Mouse (Mus musculus): ENCODE measurements around the gene Bzw2. TPM values are rescaled to one million over a fixed set of nuclear protein-coding genes. Genes with fewer than 3 reads are reported as not detected.

The Bzw2 gene
- polyA plus RNA-seq, 1 experiment from 2014 or later: 325 TPM

DNA sequence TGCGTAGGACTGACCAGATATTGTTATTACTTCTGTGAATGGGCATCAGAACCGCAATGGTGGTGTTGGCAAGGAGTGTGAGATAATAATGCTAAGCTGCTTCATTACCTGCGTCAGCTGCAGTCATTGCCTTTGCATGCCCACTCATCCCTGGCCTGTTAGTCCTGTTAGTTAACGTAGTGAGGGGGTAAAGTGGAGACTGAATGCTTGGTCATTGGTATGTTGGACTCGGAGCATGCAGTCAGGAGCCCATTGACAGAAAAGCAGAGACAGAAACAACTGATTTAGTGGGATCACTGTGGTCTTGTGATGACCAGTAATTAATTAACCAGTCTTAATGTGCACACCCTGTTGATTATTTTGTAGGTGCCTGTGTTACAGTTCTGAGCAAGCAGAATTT is 19.3 kb upstream of the Bzw2 start:
- Histone ChIP-seq H3K9ac (ENCODE audit: low read depth, low read length) (no peak overlapping the region), H3K27me3 (ENCODE audit: control insufficient read depth, insufficient read depth, low read length) (no peaks in the 10 kb centered on the region), H3K4me3 (ENCODE audit: low read depth, low read length) (no peak overlapping the region), H3K27ac (ENCODE audit: low read depth, low read length) (no peak overlapping the region), H3K4me1 (replicated peaks; ENCODE audit: control insufficient read depth, insufficient read depth, low read length) (no peaks in the 10 kb centered on the region), H3K36me3 (ENCODE audit: control insufficient read depth, insufficient read depth, low read length) (no peaks in the 10 kb centered on the region), H3K4me2 (replicated peaks; ENCODE audit: low read depth, low read length) (no peak overlapping the region), H3K9me3 (ENCODE audit: control insufficient read depth, low read length) (no peaks in the 10 kb centered on the region)
- DNase-seq (ENCODE audit: low spot score) (no peak), ATAC-seq (ENCODE audit: low FRiP score) (no peak)
- WGBS: 95% methylated on average over 5 of the region's 5 CpGs

GRCm38 (mm10) chr12:36165299-36165698 is 7.4 kb upstream of the Bzw2 start:
- no peak overlapping the region for H3K9ac ChIP-seq (ENCODE audit: low read depth, low read length)
- ATAC-seq (ENCODE audit: low FRiP score): no peak
- 71% methylated on average over 1 of the region's 1 CpGs for WGBS
- no peak for DNase-seq (ENCODE audit: low spot score)
- no peak overlapping the region for H3K4me3 ChIP-seq (ENCODE audit: low read depth, low read length)
- no peaks in the 10 kb centered on the region for H3K4me1 ChIP-seq (replicated peaks; ENCODE audit: control insufficient read depth, insufficient read depth, low read length)
- no peaks in the 10 kb centered on the region for H3K27me3 ChIP-seq (ENCODE audit: control insufficient read depth, insufficient read depth, low read length)
- no peak overlapping the region for H3K4me2 ChIP-seq (replicated peaks; ENCODE audit: low read depth, low read length)
- H3K9me3 ChIP-seq (ENCODE audit: control insufficient read depth, low read length): no peaks in the 10 kb centered on the region
- no peak overlapping the region for H3K27ac ChIP-seq (ENCODE audit: low read depth, low read length)
- H3K36me3 ChIP-seq (ENCODE audit: control insufficient read depth, insufficient read depth, low read length): no peaks in the 10 kb centered on the region

DNA sequence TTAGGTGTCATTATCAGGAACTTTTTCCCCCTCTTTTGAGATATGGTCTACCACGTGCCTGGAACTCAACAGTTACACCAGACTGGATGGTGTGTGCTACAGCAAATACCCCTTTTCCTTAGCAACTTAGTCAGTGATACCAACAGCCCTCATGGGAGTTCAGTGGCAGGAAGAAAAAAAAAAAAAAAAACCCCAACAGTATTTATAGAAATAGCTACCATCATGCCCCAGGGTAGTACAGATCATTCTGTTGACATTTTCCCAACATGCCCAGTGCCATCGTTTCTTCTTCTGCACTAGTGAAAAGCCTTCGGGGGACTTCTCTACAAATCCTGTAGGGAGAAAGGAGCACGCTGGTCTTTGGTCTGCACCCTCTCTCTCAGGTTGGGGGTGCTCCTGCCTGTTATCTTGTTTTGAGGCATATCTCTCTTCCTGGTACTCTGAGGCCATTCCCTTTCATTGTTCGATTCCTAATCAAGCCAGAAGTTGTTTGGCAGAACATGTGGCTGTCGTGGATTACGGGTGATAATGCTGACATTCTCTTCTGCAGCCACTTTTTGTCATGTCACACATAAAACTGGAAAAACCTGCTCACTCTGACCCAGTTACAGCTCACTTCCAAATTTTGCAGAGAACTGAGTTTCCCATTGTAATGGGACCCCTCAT is 6.4 kb upstream of the Bzw2 start:
- WGBS: 85% methylated on average over 7 of the region's 7 CpGs
- DNase-seq (ENCODE audit: low spot score) (no peak), ATAC-seq (ENCODE audit: low FRiP score) (no peak)
- H3K4me2 ChIP-seq (replicated peaks; ENCODE audit: low read depth, low read length): no peak overlapping the region
- no peak overlapping the region for H3K27ac ChIP-seq (ENCODE audit: low read depth, low read length)
- no peaks in the 10 kb centered on the region for H3K9me3 ChIP-seq (ENCODE audit: control insufficient read depth, low read length)
- H3K4me1 ChIP-seq (replicated peaks; ENCODE audit: control insufficient read depth, insufficient read depth, low read length): no peaks in the 10 kb centered on the region
- no peaks in the 10 kb centered on the region for H3K27me3 ChIP-seq (ENCODE audit: control insufficient read depth, insufficient read depth, low read length)
- no peaks in the 10 kb centered on the region for H3K36me3 ChIP-seq (ENCODE audit: control insufficient read depth, insufficient read depth, low read length)
- H3K4me3 ChIP-seq (ENCODE audit: low read depth, low read length): no peak overlapping the region
- no peak overlapping the region for H3K9ac ChIP-seq (ENCODE audit: low read depth, low read length)

DNA sequence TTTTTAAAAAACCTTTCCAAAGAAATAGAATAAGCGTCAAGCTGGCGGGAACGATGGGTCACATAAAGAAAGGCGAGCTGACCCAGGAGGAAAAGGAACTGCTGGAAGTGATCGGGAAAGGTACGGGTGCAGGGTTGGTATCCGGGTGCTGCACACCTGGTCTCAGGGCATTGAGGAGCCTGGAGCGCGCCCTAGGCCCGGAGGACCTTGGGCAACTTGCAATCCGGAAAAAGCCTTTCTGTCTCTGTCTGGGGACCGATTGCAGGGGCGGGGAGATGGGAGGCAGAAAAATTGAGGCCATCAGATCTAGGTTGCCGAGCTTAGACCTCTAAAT is 609 bp downstream of the Bzw2 start:
- H3K27me3 ChIP-seq (ENCODE audit: control insufficient read depth, insufficient read depth, low read length): no peaks in the 10 kb centered on the region
- peak overlapping the region; percentile 71 for H3K4me2 ChIP-seq (replicated peaks; ENCODE audit: low read depth, low read length)
- H3K4me3 ChIP-seq (ENCODE audit: low read depth, low read length): peak overlapping the region; percentile 94
- DNase-seq (ENCODE audit: low spot score) (no peak), ATAC-seq (ENCODE audit: low FRiP score) (peak; percentile 48)
- H3K9me3 ChIP-seq (ENCODE audit: control insufficient read depth, low read length): no peaks in the 10 kb centered on the region
- peaks cover 3% of the 10 kb centered on the region; the same call in 1 of the 2 replicates for H3K4me1 ChIP-seq (replicated peaks; ENCODE audit: control insufficient read depth, insufficient read depth, low read length)
- peak overlapping the region; percentile 79 for H3K27ac ChIP-seq (ENCODE audit: low read depth, low read length)
- H3K36me3 ChIP-seq (ENCODE audit: control insufficient read depth, insufficient read depth, low read length): no peaks in the 10 kb centered on the region
- under 1% methylated on average over 14 of the region's 14 CpGs for WGBS
- H3K9ac ChIP-seq (ENCODE audit: low read depth, low read length): peak overlapping the region; percentile 94

GRCm38 (mm10) chr12:36156637-36157303 is 1.1 kb downstream of the Bzw2 start, which contains the start of gene Ankmy2:
Gene Ankmy2, plus strand, starts transcription at chr12:36157114.
- peak within 1 kb of the TSS; percentile 94 for H3K4me3 ChIP-seq (ENCODE audit: low read depth, low read length)
- peaks cover 3% of the 10 kb centered on the region; the same call in 1 of the 2 replicates for H3K4me1 ChIP-seq (replicated peaks; ENCODE audit: control insufficient read depth, insufficient read depth, low read length)
- peak within 1 kb of the TSS; percentile 79 for H3K27ac ChIP-seq (ENCODE audit: low read depth, low read length)
- peak; percentile 94 for DNase-seq (ENCODE audit: low spot score)
- H3K27me3 ChIP-seq (ENCODE audit: control insufficient read depth, insufficient read depth, low read length): no peaks in the 10 kb centered on the region
- H3K4me2 ChIP-seq (replicated peaks; ENCODE audit: low read depth, low read length): peak within 1 kb of the TSS; percentile 71
- H3K36me3 ChIP-seq (ENCODE audit: control insufficient read depth, insufficient read depth, low read length): no peaks in the 10 kb centered on the region
- under 1% methylated on average over 42 of the region's 42 CpGs for WGBS
- ATAC-seq (ENCODE audit: low FRiP score): peak; percentile 99
- no peaks in the 10 kb centered on the region for H3K9me3 ChIP-seq (ENCODE audit: control insufficient read depth, low read length)
- H3K9ac ChIP-seq (ENCODE audit: low read depth, low read length): peak within 1 kb of the TSS; percentile 94

- Histone ChIP-seq H3K9ac (ENCODE audit: low read depth, low read length) (peak overlapping the region; percentile 94), H3K4me1 (replicated peaks; ENCODE audit: control insufficient read depth, insufficient read depth, low read length) (peaks cover 3% of the 10 kb centered on the region; the same call in 1 of the 2 replicates), H3K4me2 (replicated peaks; ENCODE audit: low read depth, low read length) (peak overlapping the region; percentile 71), H3K36me3 (ENCODE audit: control insufficient read depth, insufficient read depth, low read length) (no peaks in the 10 kb centered on the region), H3K4me3 (ENCODE audit: low read depth, low read length) (peak overlapping the region; percentile 94), H3K27ac (ENCODE audit: low read depth, low read length) (peak overlapping the region; percentile 79), H3K9me3 (ENCODE audit: control insufficient read depth, low read length) (no peaks in the 10 kb centered on the region), H3K27me3 (ENCODE audit: control insufficient read depth, insufficient read depth, low read length) (no peaks in the 10 kb centered on the region)
- no peak; the same call in 1 of the 2 replicates for ATAC-seq (ENCODE audit: low FRiP score)
- under 1% methylated on average over 33 of the region's 33 CpGs for WGBS
- no peak for DNase-seq (ENCODE audit: low spot score)
These were observed 1.7 kb downstream of the Bzw2 start for GRCm38 (mm10) chr12:36156101-36156636.

GRCm38 (mm10) chr12:36155141-36155641 is 2.7 kb downstream of the Bzw2 start:
- 15% methylated on average over 8 of the region's 8 CpGs for WGBS
- Histone ChIP-seq H3K27ac (ENCODE audit: low read depth, low read length) (no peak overlapping the region), H3K27me3 (ENCODE audit: control insufficient read depth, insufficient read depth, low read length) (no peaks in the 10 kb centered on the region)

GRCm38 (mm10) chr12:36150737-36151136 is 7.1 kb downstream of the Bzw2 start:
- WGBS: 97% methylated on average over 2 of the region's 2 CpGs
- H3K27ac ChIP-seq (ENCODE audit: low read depth, low read length): no peak overlapping the region
- 0 out of 2 replicates have a peak, but pooled peaks cover 3% of the 10 kb centered on the region for H3K4me1 ChIP-seq (replicated peaks; ENCODE audit: control insufficient read depth, insufficient read depth, low read length)
- no peaks in the 10 kb centered on the region for H3K9me3 ChIP-seq (ENCODE audit: control insufficient read depth, low read length)
- H3K4me2 ChIP-seq (replicated peaks; ENCODE audit: low read depth, low read length): no peak overlapping the region
- ATAC-seq (ENCODE audit: low FRiP score) (no peak), DNase-seq (ENCODE audit: low spot score) (no peak)
- H3K27me3 ChIP-seq (ENCODE audit: control insufficient read depth, insufficient read depth, low read length): no peaks in the 10 kb centered on the region
- no peak overlapping the region for H3K9ac ChIP-seq (ENCODE audit: low read depth, low read length)
- H3K4me3 ChIP-seq (ENCODE audit: low read depth, low read length): no peak overlapping the region
- H3K36me3 ChIP-seq (ENCODE audit: control insufficient read depth, insufficient read depth, low read length): no peaks in the 10 kb centered on the region

More at GRCm38 (mm10) chr12:36155141-36155641, 2.7 kb downstream of the Bzw2 start:
- Histone ChIP-seq H3K4me1 (replicated peaks; ENCODE audit: control insufficient read depth, insufficient read depth, low read length) (peaks cover 3% of the 10 kb centered on the region; the same call in 1 of the 2 replicates), H3K9me3 (ENCODE audit: control insufficient read depth, low read length) (no peaks in the 10 kb centered on the region), H3K4me2 (replicated peaks; ENCODE audit: low read depth, low read length) (peak overlapping the region; percentile 71), H3K36me3 (ENCODE audit: control insufficient read depth, insufficient read depth, low read length) (no peaks in the 10 kb centered on the region), H3K9ac (ENCODE audit: low read depth, low read length) (peak overlapping the region; percentile 94), H3K4me3 (ENCODE audit: low read depth, low read length) (peak overlapping the region; percentile 94)
- no peak for ATAC-seq (ENCODE audit: low FRiP score)
- DNase-seq (ENCODE audit: low spot score): peak; percentile 28
